Mouse (Mus musculus) MEL (cell line): Measurements from ENCODE around the gene Nupl2.

Experiments
- CHD1 ChIP-seq: IDR thresholded peaks from 2 replicates; pipeline ENCODE4 v1.6.1; 2012; ENCODE audit warnings: low read depth, mild to moderate bottlenecking, inconsistent platforms, low read length, improper control_type of control experiment
- CTCF ChIP-seq, 3 experiments: IDR thresholded peaks in 2 of 3; conservative IDR thresholded peaks in 1 of 3; 2 replicates each; pipeline ENCODE4 v1.5.1; 2011 to 2012; ENCODE audit warnings: low read length in 3 of 3, low read depth in 2 of 3, mild to moderate bottlenecking in 2 of 3, improper control_type of control experiment in 1 of 3, inconsistent platforms in 1 of 3, mixed read lengths in 1 of 3, moderate library complexity in 1 of 3; ENCODE audit not compliant: control insufficient read depth in 1 of 3, insufficient read depth in 1 of 3, poor library complexity in 1 of 3, severe bottlenecking in 1 of 3
- EP300 ChIP-seq, 2 experiments: IDR thresholded peaks; 2 replicates each; pipeline ENCODE4 v1.6.1; 2011; ENCODE audit warnings: improper control_type of control experiment in 2 of 2, low read length in 2 of 2, low read depth in 1 of 2, mild to moderate bottlenecking in 1 of 2
- GABPA ChIP-seq: IDR thresholded peaks from 2 replicates; pipeline ENCODE4 v1.6.1; 2012; ENCODE audit warnings: low read depth, mild to moderate bottlenecking, inconsistent platforms, low read length, improper control_type of control experiment, moderate library complexity
- JUND ChIP-seq: IDR thresholded peaks from 2 replicates; pipeline ENCODE4 v1.6.1; 2011; ENCODE audit warnings: low read depth, mild to moderate bottlenecking, improper control_type of control experiment, low read length
- MAZ ChIP-seq: IDR thresholded peaks from 2 replicates; pipeline ENCODE4 v1.6.1; 2012; ENCODE audit warnings: low read depth, mild to moderate bottlenecking, inconsistent platforms, low read length, improper control_type of control experiment
- MEF2A ChIP-seq: IDR thresholded peaks from 2 replicates; pipeline ENCODE4 v1.6.1; 2014; ENCODE audit warnings: low read depth, mild to moderate bottlenecking, inconsistent platforms, low read length, improper control_type of control experiment; ENCODE audit not compliant: poor library complexity, insufficient replicate concordance, severe bottlenecking; ENCODE audit errors: extremely low read depth
- POLR2A ChIP-seq, 2 experiments: IDR thresholded peaks; 2 replicates each; pipeline ENCODE4 v1.6.1; 2011 to 2012; ENCODE audit warnings: low read length in 2 of 2, mild to moderate bottlenecking in 2 of 2, control low read depth in 1 of 2, improper control_type of control experiment in 1 of 2, low read depth in 1 of 2, moderate library complexity in 1 of 2; ENCODE audit not compliant: control insufficient read depth in 1 of 2, insufficient read depth in 1 of 2, poor library complexity in 1 of 2

GRCm38 (mm10) chr5:24146964-24147363 lies 17.8 kb upstream of the Nupl2 start:
- no peak for TF ChIP-seq CTCF (IDR thresholded peaks at IDR 0.05 in 2 of 3, conservative IDR thresholded peaks at IDR 0.05 in 1 of 3; ENCODE audit: control insufficient read depth in 1 of 3, insufficient read depth in 1 of 3, low read depth in 2 of 3, low read length in 3 of 3, poor library complexity in 1 of 3, severe bottlenecking in 1 of 3)
- TF ChIP-seq EP300 (IDR thresholded peaks at IDR 0.05; ENCODE audit: low read depth in 1 of 2, low read length in 2 of 2), result no peak
- TF ChIP-seq POLR2A (IDR thresholded peaks at IDR 0.05; ENCODE audit: control insufficient read depth in 1 of 2, insufficient read depth in 1 of 2, low read depth in 1 of 2, low read length in 2 of 2, poor library complexity in 1 of 2), result no peak
- TF ChIP-seq MEF2A, result no peak
- no peak for TF ChIP-seq MAZ
- no peak for TF ChIP-seq CHD1
- TF ChIP-seq GABPA, result no peak
- TF ChIP-seq JUND, result no peak
